Mouse (Mus musculus) cortical plate, adult 2 months (tissue): Measurements from ENCODE around the gene Sidt1.

Experiments
- CTCF ChIP-seq: fragments of 200-500 bp; IDR thresholded peaks from 2 replicates; pipeline ENCODE4 v1.5.1; 2011; ENCODE audit warnings: mild to moderate bottlenecking, control low read depth, low read length; ENCODE audit not compliant: insufficient read depth; ENCODE audit errors: extremely low read depth
- POLR2A ChIP-seq: fragments of 200-500 bp; IDR thresholded peaks from 2 replicates; pipeline ENCODE4 v1.6.1; 2011; ENCODE audit warnings: mild to moderate bottlenecking, low read length, control low read depth; ENCODE audit not compliant: insufficient read depth; ENCODE audit errors: extremely low read depth

- TF ChIP-seq POLR2A: no peak
- TF ChIP-seq CTCF: no peak
Measured at GRCm38 (mm10) chr16:44243323-44243722, 89.7 kb downstream of the Sidt1 start.
